Mouse (Mus musculus) liver, adult 2 months (tissue): ENCODE measurements around the gene Enkd1.

ENCODE experiments used
- CTCF ChIP-seq: fragments of 200-500 bp; IDR thresholded peaks from 2 replicates; pipeline ENCODE4 v1.5.1; 2011; ENCODE audit warnings: low read depth, low read length, control low read depth
- POLR2A ChIP-seq: fragments of 200-500 bp; IDR thresholded peaks from 2 replicates; pipeline ENCODE4 v1.6.1; 2011; ENCODE audit warnings: low read length, control low read depth; ENCODE audit not compliant: insufficient read depth; ENCODE audit errors: extremely low read depth

GRCm38 (mm10) chr8:105704955-105705354, 3.1 kb downstream of the Enkd1 start:
- TF ChIP-seq CTCF (no peak), POLR2A (no peak)
